Mouse (Mus musculus): ENCODE results near the gene Cabp2.

DNA sequence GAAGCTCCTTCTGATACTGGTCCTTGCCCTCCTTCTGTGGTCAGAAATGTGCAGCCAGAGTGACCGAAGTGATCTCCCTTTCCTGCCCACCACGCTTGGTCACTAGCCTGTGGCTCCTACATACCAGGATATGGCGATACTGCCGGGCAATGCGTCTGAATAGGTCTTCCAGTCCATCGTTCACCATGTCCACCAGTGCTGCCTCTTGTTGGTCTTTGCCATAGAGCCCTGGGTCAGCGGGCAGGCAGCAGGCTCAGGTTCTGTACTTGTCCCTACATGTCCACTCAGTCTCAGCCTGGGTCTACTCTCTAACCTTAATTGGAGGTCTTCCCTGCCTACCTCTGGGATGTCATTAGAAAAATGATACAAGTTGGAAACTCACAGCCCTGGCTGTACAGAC is 23.4 kb upstream of the Cabp2 start:
- TF ChIP-seq CTCF (IDR thresholded peaks at IDR 0.05; ENCODE audit: control insufficient read depth, insufficient read depth, insufficient read length) (no peak), CEBPB (IDR thresholded peaks at IDR 0.05; ENCODE audit: low read depth) (no peak), MAX (IDR thresholded peaks at IDR 0.05) (no peak), USF1 (IDR thresholded peaks at IDR 0.05; ENCODE audit: low read depth) (no peak)

All from C2C12 (cell line).